Mouse (Mus musculus) stomach, postnatal 0 days (tissue): ENCODE results near the gene Ass1.

Experiments used
- CTCF ChIP-seq: IDR thresholded peaks from 2 replicates; pipeline ENCODE4 v1.5.1; 2016; ENCODE audit warnings: antibody characterized with exemption, low read depth, mild to moderate bottlenecking, moderate library complexity
- EP300 ChIP-seq: optimal IDR thresholded peaks from 2 replicates; pipeline ENCODE3; 2016; ENCODE audit warnings: antibody characterized with exemption

DNA sequence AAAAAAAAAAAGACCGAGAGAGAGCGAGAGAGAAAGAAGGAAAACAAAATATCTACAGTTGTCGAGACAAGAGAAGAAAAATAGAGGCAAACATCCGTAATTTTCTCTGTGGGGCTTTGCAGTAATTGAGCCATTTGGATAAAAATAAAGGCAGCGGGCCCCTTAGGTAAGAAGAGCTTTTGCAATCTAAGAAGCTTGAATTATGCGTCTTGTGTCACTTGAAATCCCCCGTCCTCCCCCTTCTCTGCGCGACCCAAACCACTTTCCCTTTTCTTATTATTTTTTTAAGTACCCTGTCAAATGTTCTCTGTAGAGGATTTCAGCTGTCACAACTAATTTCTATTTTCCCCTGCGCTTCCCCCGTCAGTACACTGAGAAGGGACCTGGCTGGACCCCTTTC lies 77.7 kb downstream of the Ass1 start:
- TF ChIP-seq EP300 (no peak), CTCF (no peak)
